Mouse (Mus musculus) G1E (cell line): Measurements from ENCODE around the gene Ino80b. TPM values are rescaled to one million over a fixed set of nuclear protein-coding genes. Genes with fewer than 3 reads are reported as not detected.

ENCODE experiments used
- ATAC-seq: 2 replicates; pipeline ENCODE4 v1.8.0; 2016; ENCODE audit warnings: mild to moderate bottlenecking; ENCODE audit not compliant: insufficient number of reproducible peaks, poor library complexity, low FRiP score, severe bottlenecking; ENCODE audit errors: extremely low read depth
- DNase-seq: peaks from one replicate; pipeline ENCODE4 v3.0.0; 2012; ENCODE audit warnings: low spot score
- H3K27me3 ChIP-seq: 2 replicates; pipeline ENCODE4 v1.6.1; 2012; ENCODE audit warnings: mild to moderate bottlenecking, low read length, inconsistent platforms; ENCODE audit not compliant: insufficient read depth
- H3K36me3 ChIP-seq: replicated peaks from 2 replicates; pipeline ENCODE3; 2012; ENCODE audit warnings: mild to moderate bottlenecking, inconsistent platforms
- H3K4me1 ChIP-seq: 2 replicates; pipeline ENCODE4 v1.6.1; 2012; ENCODE audit warnings: low read depth, low read length, inconsistent platforms, mixed read lengths; ENCODE audit not compliant: insufficient read depth
- H3K4me3 ChIP-seq: 2 replicates; pipeline ENCODE4 v1.5.1; 2012; ENCODE audit warnings: low read depth, mild to moderate bottlenecking, inconsistent platforms, low read length, moderate library complexity, mixed read lengths
- H3K9me3 ChIP-seq: replicated peaks from 2 replicates; pipeline ENCODE4 v1.6.1; 2012; ENCODE audit warnings: inconsistent platforms
- CTCF ChIP-seq: IDR thresholded peaks from 2 replicates; pipeline ENCODE4 v1.5.1; 2012; ENCODE audit warnings: low read depth, low read length, inconsistent platforms, mixed read lengths
- GATA1 ChIP-seq: IDR thresholded peaks from 2 replicates; pipeline ENCODE4 v1.6.1; 2012; ENCODE audit warnings: borderline replicate concordance, low read length, inconsistent platforms, mixed read lengths
- GATA2 ChIP-seq: IDR thresholded peaks from 2 replicates; pipeline ENCODE4 v1.6.1; 2012; ENCODE audit warnings: low read depth, low read length, inconsistent platforms, borderline replicate concordance
- POLR2AphosphoS5 ChIP-seq: IDR thresholded peaks from 2 replicates; pipeline ENCODE4 v1.6.1; 2012; ENCODE audit warnings: low read depth, low read length, inconsistent platforms; ENCODE audit not compliant: insufficient replicate concordance
- TAL1 ChIP-seq: conservative IDR thresholded peaks from 2 replicates; pipeline ENCODE4 v1.6.1; 2012; ENCODE audit warnings: low read depth, low read length, inconsistent platforms, mixed read lengths
- polyA plus RNA-seq: library from polyadenylated mRNA; stranded (reverse); fragments of >175 nt; gene quantifications from 2 replicates; pipeline ENCODE4 v1.2.3, GENCODE M21; 2012
- total RNA-seq, 2 experiments: library from RNA; stranded (forward) in 1 of 2; stranded (reverse) in 1 of 2; fragments of 200-1000 nt in 1 of 2; fragments of >200 nt in 1 of 2; fragmentation: Nextera tagmentation in 1 of 2; gene quantifications; 2 replicates each; pipeline ENCODE4 v1.2.3; 2014 to 2017

Ino80b gene
- total and polyA plus RNA-seq, 3 experiments = 19.7 to 121 (median 21.1) TPM

DNA sequence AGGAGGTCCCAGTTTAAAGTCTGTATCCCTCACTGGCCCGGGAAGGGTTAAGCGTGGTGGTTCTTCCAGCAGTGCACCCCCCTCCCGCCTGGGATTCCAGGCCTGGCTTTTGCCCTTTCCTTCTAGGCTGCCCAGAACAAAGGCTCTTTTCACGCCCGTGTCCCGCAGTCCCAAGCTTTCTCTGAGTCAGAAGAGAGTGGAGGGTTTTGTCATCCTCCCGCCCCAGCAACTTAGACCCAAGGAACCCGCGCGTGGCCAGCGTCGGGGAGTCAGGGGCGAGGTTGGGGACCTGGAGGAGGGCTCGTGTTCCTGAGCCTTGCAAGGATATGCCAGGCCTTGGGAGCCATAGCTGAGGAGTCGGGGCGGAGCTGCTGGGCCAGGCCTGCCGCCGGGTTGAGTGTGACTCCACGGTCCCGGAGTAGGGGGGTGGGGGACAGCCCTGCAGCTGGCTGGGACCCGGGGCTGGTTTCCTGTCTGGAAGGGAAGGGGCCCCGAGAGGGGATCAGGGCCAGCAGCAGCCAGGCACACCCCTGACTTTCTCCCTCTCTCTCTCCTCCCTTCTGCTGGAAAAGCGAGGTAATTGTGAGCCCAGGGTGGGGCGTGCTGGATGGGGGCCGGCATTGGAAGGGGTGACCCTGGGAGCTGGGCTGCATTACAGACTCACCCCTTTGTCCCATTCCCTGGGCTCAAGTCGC is 11.8 kb upstream of the Ino80b start:
- Histone ChIP-seq H3K4me1 (peaks cover 46% of the 10 kb centered on the region), H3K4me3 (peak overlapping the region; percentile 74), H3K27me3 (peaks cover 3% of the 10 kb centered on the region; the same call in 1 of the 2 replicates), H3K9me3 (no peaks in the 10 kb centered on the region), H3K36me3 (peaks cover 12% of the 10 kb centered on the region)
- peak; percentile 51 for ATAC-seq
- DNase-seq = peak; percentile 74
- TF ChIP-seq POLR2AphosphoS5 = no peak
- TF ChIP-seq GATA1 = no peak
- TF ChIP-seq GATA2 = no peak
- TF ChIP-seq CTCF = no peak
- TF ChIP-seq TAL1 = no peak

DNA sequence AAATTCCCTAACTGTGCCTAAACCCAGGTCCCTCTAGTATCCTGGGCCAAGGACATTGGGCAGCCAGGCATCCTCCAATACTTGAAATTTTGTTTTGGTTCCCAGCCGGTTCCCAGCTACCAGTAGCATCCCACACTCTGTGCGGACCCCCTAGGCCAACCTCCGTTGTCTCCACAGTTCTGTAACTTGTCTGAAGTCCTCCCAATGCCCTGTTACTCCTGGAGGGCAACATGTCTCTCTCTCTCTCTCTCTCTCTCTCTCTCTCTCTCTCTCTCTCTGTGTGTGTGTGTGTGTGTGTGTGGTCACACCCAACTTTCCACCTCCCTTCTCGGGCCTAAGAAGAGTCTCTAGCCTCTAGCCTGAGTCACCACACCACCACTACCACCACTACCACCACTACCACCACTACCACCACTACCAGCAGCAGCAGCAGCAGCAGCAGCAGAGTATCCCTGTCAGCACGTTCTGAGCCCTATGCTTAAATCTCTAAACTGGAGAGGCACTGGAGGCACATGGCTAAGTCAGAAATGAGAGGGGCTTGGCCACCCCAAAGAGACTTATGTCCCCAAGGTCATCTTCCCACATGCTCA is 11.2 kb upstream of the Ino80b start:
- Histone ChIP-seq H3K27me3 (peaks cover 3% of the 10 kb centered on the region; the same call in 1 of the 2 replicates), H3K4me1 (peaks cover 51% of the 10 kb centered on the region)
- DNase-seq = no peak

DNA sequence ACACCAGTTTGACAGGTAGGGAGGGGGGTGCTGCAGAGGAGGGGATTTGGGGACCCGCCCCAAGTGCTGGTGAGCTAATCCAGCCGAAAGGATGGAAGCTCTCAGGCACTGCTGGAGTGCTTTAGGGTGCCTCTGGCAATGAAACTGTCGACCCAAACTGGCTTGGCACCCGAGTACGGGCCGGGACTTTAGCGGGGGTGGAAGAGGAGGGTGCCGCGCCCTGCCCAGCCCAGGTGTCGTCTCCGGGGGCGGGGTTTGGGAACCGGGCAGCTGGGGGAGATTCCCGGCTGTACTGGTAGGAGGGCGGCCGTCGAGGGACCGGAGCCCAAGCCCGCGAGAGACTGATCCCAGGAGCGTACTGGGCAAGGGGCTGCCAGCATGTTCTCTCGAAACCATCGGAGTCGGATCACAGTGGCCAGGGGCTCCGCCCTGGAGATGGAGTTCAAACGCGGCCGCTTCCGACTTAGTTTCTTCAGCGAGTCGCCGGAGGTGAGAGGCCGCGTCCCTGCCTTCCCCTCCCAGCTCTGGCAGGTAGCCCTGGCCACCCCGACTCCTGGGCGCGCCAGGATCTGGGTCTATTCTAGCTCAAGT is 10.4 kb upstream of the Ino80b start:
- H3K27me3 ChIP-seq = peaks cover 3% of the 10 kb centered on the region; the same call in 1 of the 2 replicates
- no peak for ATAC-seq
- DNase-seq = no peak
- H3K9me3 ChIP-seq = no peaks in the 10 kb centered on the region
- H3K36me3 ChIP-seq = peaks cover 12% of the 10 kb centered on the region
- TF ChIP-seq TAL1 (no peak), CTCF (no peak), POLR2AphosphoS5 (no peak), GATA1 (no peak), GATA2 (no peak)
- H3K4me3 ChIP-seq = no peak overlapping the region
- peaks cover 55% of the 10 kb centered on the region for H3K4me1 ChIP-seq

More for the DNA sequence above, 11.2 kb upstream of the Ino80b start:
- no peak for TF ChIP-seq POLR2AphosphoS5
- Histone ChIP-seq H3K4me3 (peak overlapping the region; percentile 74), H3K36me3 (peaks cover 12% of the 10 kb centered on the region), H3K9me3 (no peaks in the 10 kb centered on the region)
- ATAC-seq = no peak

DNA sequence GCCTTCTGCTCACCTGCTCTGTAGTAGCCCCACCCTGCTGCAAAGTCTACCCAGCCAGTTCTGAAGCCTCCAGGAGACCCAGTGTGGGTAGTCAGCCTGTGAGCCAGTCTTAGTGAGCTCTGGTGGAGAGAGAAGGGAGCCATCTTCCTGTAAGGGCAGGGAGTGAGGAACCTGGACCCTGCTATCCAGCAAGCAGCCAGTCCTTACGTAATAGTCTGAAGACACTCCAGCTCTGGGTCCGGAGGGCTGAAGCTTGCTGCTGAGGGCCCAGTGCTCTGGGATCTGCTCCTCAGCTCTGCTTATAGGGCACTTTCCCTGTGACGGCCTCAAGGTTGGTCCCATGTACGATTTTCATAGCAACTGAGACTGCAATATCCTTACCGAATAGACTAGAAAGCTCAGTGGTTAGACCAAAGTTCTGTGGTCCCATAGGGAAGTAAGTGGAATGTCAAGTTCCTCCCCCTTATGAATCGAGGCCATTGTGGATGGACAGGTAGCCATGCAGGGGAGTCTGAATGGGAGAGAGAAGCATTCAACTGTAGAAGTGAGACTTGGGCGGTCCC is 9.8 kb upstream of the Ino80b start, which contains the start of gene Rtkn:
Gene Rtkn, plus strand, starts transcription at position 513 of the 563 bp plus-strand sequence.
- DNase-seq (no peak), ATAC-seq (no peak)
- H3K36me3 ChIP-seq = peaks cover 12% of the 10 kb centered on the region
- H3K4me3 ChIP-seq = 0 out of 2 replicates have a peak within 1 kb of the TSS, but pooled peaks have one; percentile 74
- TF ChIP-seq GATA1 = no peak
- TF ChIP-seq TAL1 = no peak
- no peak for TF ChIP-seq GATA2
- no peak for TF ChIP-seq CTCF
- no peak for TF ChIP-seq POLR2AphosphoS5
- H3K27me3 ChIP-seq = peaks cover 2% of the 10 kb centered on the region; the same call in 1 of the 2 replicates
- peaks cover 55% of the 10 kb centered on the region for H3K4me1 ChIP-seq
- H3K9me3 ChIP-seq = no peaks in the 10 kb centered on the region

DNA sequence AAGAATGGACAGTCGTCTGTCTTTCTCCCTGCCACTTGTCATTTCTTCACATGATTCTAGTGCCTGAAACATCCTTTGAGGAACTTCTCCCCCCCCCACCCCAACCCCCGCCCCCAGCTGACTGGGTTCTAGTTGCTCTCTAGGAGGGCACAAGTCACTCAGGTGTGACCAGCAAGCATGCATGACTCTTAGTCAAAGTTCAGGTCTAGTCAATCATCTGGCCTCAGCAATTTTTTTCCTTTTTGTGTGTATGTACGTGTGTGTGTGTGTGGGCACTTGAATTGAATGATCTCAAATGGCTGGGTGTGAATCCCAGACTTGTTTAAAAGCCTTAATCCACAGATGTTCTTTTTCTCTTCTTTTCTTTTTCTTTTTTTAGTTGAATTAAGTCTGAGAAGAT is 9.0 kb upstream of the Ino80b start:
- DNase-seq = no peak
- no peak for ATAC-seq
- no peak for TF ChIP-seq GATA2
- TF ChIP-seq GATA1 = no peak
- TF ChIP-seq CTCF = no peak
- TF ChIP-seq POLR2AphosphoS5 = no peak
- TF ChIP-seq TAL1 = no peak
- Histone ChIP-seq H3K9me3 (no peaks in the 10 kb centered on the region), H3K36me3 (peaks cover 10% of the 10 kb centered on the region), H3K27me3 (no peaks in the 10 kb centered on the region; the same call in 1 of the 2 replicates), H3K4me1 (peaks cover 55% of the 10 kb centered on the region), H3K4me3 (no peak overlapping the region)

DNA sequence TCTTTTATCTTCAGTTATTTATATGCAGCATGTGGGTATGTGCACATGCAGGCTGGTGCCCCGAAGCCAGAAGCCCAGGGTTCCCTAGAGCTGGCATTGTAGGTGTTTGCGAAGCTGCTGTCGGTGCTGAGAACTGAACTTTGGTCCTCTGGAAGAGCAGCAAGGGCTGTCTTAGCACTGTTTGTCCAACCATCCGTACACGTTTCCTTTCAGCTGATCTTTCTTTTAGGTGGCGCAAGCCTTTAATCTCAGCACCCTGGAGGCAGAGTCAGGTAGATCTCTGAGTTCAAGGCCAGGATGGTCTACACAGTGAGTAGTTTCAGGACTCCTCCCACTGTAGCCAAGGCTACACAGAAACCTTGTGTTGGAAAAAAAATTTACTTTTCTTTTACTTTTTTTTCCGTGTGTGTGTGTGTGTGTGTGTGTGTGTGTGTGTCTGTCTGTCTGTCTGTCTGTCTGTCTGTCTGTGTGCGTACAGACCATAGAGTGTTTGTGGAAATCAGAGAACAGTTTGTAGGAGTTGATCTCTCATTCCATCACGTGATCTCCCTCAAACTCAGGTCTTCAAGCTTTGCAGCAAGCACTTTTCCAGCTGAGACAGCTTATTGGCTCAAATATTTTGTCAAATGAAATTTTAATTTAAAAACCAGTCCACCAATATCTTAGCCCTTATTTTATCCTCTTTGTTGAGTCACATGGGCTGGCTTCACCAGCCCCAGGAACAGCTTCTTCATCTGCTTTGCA is 7.1 kb upstream of the Ino80b start:
- no peaks in the 10 kb centered on the region for H3K9me3 ChIP-seq
- DNase-seq (no peak), ATAC-seq (no peak)
- H3K36me3 ChIP-seq = peaks cover 10% of the 10 kb centered on the region
- no peak overlapping the region for H3K4me3 ChIP-seq
- peaks cover 40% of the 10 kb centered on the region for H3K4me1 ChIP-seq
- TF ChIP-seq CTCF (no peak), GATA2 (no peak), GATA1 (no peak), POLR2AphosphoS5 (no peak), TAL1 (no peak)
- H3K27me3 ChIP-seq = no peaks in the 10 kb centered on the region; the same call in 1 of the 2 replicates
